Comparison of ENCODE assay signal across 10 mouse cellular contexts in the genomic region with DNA sequence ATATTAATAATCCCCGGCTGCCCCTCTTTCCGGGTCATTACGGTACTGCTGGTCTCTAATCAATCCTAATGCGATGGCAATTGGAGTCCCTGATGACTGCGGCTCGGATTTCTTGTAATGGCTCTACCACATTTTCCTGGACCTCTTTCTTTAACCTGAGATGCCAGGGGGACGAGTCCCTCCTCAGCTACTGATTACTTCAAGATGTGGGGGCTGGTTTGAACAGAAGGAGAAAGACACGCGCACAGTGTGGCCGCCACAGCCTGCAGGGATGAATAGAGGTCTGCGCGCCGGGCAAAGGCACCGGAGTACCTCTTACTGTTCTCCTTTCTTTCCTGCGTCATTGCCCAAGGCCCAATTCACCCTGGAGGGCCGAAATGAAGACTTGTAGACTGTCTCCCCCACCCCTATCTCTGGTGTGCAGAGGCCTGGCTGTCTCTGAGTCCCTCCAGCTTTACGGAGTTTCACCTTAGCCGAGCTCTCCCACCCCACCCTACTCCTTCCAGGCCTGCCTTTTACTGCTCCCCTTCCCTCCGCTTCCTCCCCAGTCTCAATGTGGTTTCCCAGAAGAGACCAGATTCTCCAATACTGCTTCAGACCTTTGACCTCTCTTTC. TPM values are rescaled to one million over a fixed set of nuclear protein-coding genes. Genes with fewer than 3 reads are reported as not detected.
DNase-seq lines count a peak whose midpoint lies in the region; ATAC-seq and TF ChIP-seq lines count a peak whose summit lies in the region.
"Had no signal": no experiment of that assay in that cellular context is flagged by ENCODE, and none has a peak within 500 bp of the region (broad histone marks: within the 10 kb centered on the region; RNA-seq: fewer than 3 reads in every experiment).

No protein-coding gene starts in this region.

- peaks cover 96% of the 10 kb centered on the region for H3K27me3 ChIP-seq in intestine, postnatal 0 days (replicated peaks; ENCODE audit: control insufficient read depth, insufficient read depth, low read length)
- H3K27me3 ChIP-seq in intestine, embryonic 16.5 days (replicated peaks; ENCODE audit: control insufficient read depth, insufficient read depth, low read length), result peaks cover 92% of the 10 kb centered on the region
- peaks cover 76% of the 10 kb centered on the region for H3K27me3 ChIP-seq in embryonic facial prominence, embryonic 15.5 days
- H3K27me3 ChIP-seq in neural tube, embryonic 12.5 days (replicated peaks), result peaks cover 90% of the 10 kb centered on the region

- no peaks in the 10 kb centered on the region for H3K9me3 ChIP-seq in intestine, postnatal 0 days (ENCODE audit: control insufficient read depth)
- no peaks in the 10 kb centered on the region for H3K9me3 ChIP-seq in intestine, embryonic 16.5 days (ENCODE audit: control insufficient read depth, low read length)
- no peaks in the 10 kb centered on the region for H3K9me3 ChIP-seq in embryonic facial prominence, embryonic 15.5 days (replicated peaks)
- H3K9me3 ChIP-seq in neural tube, embryonic 12.5 days, result no peaks in the 10 kb centered on the region
- H3K9me3 ChIP-seq: forebrain, embryonic 13.5 days had no signal

- TF ChIP-seq CTCF in intestine, postnatal 0 days (IDR thresholded peaks at IDR 0.05; ENCODE audit: low read depth), result no peak

- H3K9ac ChIP-seq in intestine, postnatal 0 days (ENCODE audit: low read depth, low read length), result no peak overlapping the region
- no peak overlapping the region for H3K9ac ChIP-seq in intestine, embryonic 16.5 days (ENCODE audit: low read depth, low read length)
- H3K9ac ChIP-seq in embryonic facial prominence, embryonic 15.5 days, result no peak overlapping the region
- H3K9ac ChIP-seq in neural tube, embryonic 12.5 days, result no peak overlapping the region
- H3K9ac ChIP-seq: forebrain, embryonic 13.5 days; liver, embryonic 14.5 days had no signal

- H3K27ac ChIP-seq in intestine, postnatal 0 days (ENCODE audit: low read depth, low read length), result no peak overlapping the region
- H3K27ac ChIP-seq in intestine, embryonic 16.5 days (ENCODE audit: low read length), result no peak overlapping the region
- H3K27ac ChIP-seq in brown adipose tissue, adult 24 weeks (replicated peaks; ENCODE audit: low read depth, low read length), result peak overlapping the region; percentile 73
- H3K27ac ChIP-seq in embryonic facial prominence, embryonic 15.5 days (replicated peaks), result peak overlapping the region; percentile 85
- H3K27ac ChIP-seq in neural tube, embryonic 12.5 days, result no peak overlapping the region
- H3K27ac ChIP-seq: forebrain, embryonic 13.5 days; liver, embryonic 14.5 days had no signal

- 0 out of 2 replicates have a peak, but pooled peaks cover 3% of the 10 kb centered on the region for H3K4me1 ChIP-seq in intestine, postnatal 0 days (replicated peaks; ENCODE audit: control insufficient read depth, insufficient read depth, low read length)
- H3K4me1 ChIP-seq in intestine, embryonic 16.5 days (ENCODE audit: control insufficient read depth, insufficient read depth, low read length), result peaks cover 14% of the 10 kb centered on the region
- no peaks in the 10 kb centered on the region; the same call in 1 of the 2 replicates for H3K4me1 ChIP-seq in brown adipose tissue, adult 24 weeks (ENCODE audit: control insufficient read depth, insufficient read depth, insufficient read length, low read length)
- peaks cover 51% of the 10 kb centered on the region for H3K4me1 ChIP-seq in embryonic facial prominence, embryonic 15.5 days
- H3K4me1 ChIP-seq in neural tube, embryonic 12.5 days, result peaks cover 10% of the 10 kb centered on the region; the same call in 1 of the 2 replicates

- no peak overlapping the region for H3K4me2 ChIP-seq in intestine, postnatal 0 days (replicated peaks; ENCODE audit: low read depth)
- H3K4me2 ChIP-seq in intestine, embryonic 16.5 days (ENCODE audit: low read depth, low read length), result no peak overlapping the region
- H3K4me2 ChIP-seq in embryonic facial prominence, embryonic 15.5 days (replicated peaks), result peak overlapping the region; percentile 86
- peak overlapping the region; percentile 70 for H3K4me2 ChIP-seq in neural tube, embryonic 12.5 days (replicated peaks)
- H3K4me2 ChIP-seq: forebrain, embryonic 13.5 days had no signal

- no peak for DNase-seq in thymus, postnatal 25 days
- DNase-seq in cerebellum, adult 11-12 months, result no peak

- no peaks in the 10 kb centered on the region for H3K36me3 ChIP-seq in intestine, postnatal 0 days (ENCODE audit: control insufficient read depth, insufficient read depth)
- H3K36me3 ChIP-seq in intestine, embryonic 16.5 days (ENCODE audit: control insufficient read depth, insufficient read depth, low read length), result no peaks in the 10 kb centered on the region
- no peaks in the 10 kb centered on the region for H3K36me3 ChIP-seq in embryonic facial prominence, embryonic 15.5 days
- H3K36me3 ChIP-seq in neural tube, embryonic 12.5 days, result no peaks in the 10 kb centered on the region

- no peak for ATAC-seq in intestine, postnatal 0 days
- no peak for ATAC-seq in intestine, embryonic 16.5 days
- no peak for ATAC-seq in embryonic facial prominence, embryonic 15.5 days (ENCODE audit: insufficient number of reproducible peaks, low FRiP score, low TSS enrichment, low read depth)
- no peak for ATAC-seq in neural tube, embryonic 12.5 days (ENCODE audit: low FRiP score, low read depth)
- ATAC-seq: forebrain, embryonic 13.5 days had no signal

- WGBS in intestine, postnatal 0 days, result 3% methylated on average over 19 of the region's 19 CpGs
- WGBS in intestine, embryonic 16.5 days, result 4% methylated on average over 19 of the region's 19 CpGs
- WGBS in embryonic facial prominence, embryonic 15.5 days, result 8% methylated on average over 19 of the region's 19 CpGs
- 1% methylated on average over 19 of the region's 19 CpGs for WGBS in neural tube, embryonic 12.5 days

- peak overlapping the region; percentile 58; the same call in 1 of the 2 replicates for H3K4me3 ChIP-seq in intestine, postnatal 0 days (ENCODE audit: low read depth, low read length)
- no peak overlapping the region for H3K4me3 ChIP-seq in intestine, embryonic 16.5 days (ENCODE audit: low read length)
- peak overlapping the region; percentile 77 for H3K4me3 ChIP-seq in brown adipose tissue, adult 24 weeks (ENCODE audit: insufficient read depth, low read depth, low read length)
- peak overlapping the region; percentile 59 for H3K4me3 ChIP-seq in embryonic facial prominence, embryonic 15.5 days (replicated peaks)
- H3K4me3 ChIP-seq in neural tube, embryonic 12.5 days, result no peak overlapping the region
- H3K4me3 ChIP-seq: forebrain, embryonic 13.5 days had no signal

RNA-seq across cellular contexts. Expression of gene Six1, which starts 1.5 kb away (rescaled TPM):
- polyA plus RNA-seq in intestine, postnatal 0 days (2015; fragmentation: Nextera tagmentation; extraction: Ambion mirVana), result not detected in 2 replicates
- polyA plus RNA-seq in intestine, embryonic 16.5 days (2015; fragmentation: Nextera tagmentation; extraction: Ambion mirVana), result not detected in 2 replicates
- polyA plus RNA-seq in brown adipose tissue, adult 24 weeks (2012; ENCODE audit: insufficient read depth, insufficient read length, missing spikeins), result 14.0 and 20.7 TPM in 2 replicates
- polyA plus RNA-seq in embryonic facial prominence, embryonic 15.5 days (2015; fragmentation: Nextera tagmentation; extraction: Ambion mirVana), result 40.0 and 48.3 TPM in 2 replicates
- 30.5 and 36.7 TPM in 2 replicates for polyA plus RNA-seq in neural tube, embryonic 12.5 days (2016; fragmentation: Nextera tagmentation; extraction: Ambion mirVana)
- polyA plus RNA-seq: small intestine, adult 2 months had no signal

Comparison
In these comparisons a context has a peak if more than half of its experiments do, and no peak if none do; other contexts are left out.
1. H3K4me3 ChIP-seq: peak in intestine, postnatal 0 days (single experiment), brown adipose tissue, adult 24 weeks (single experiment) and embryonic facial prominence, embryonic 15.5 days (single experiment); none in intestine, embryonic 16.5 days (single experiment) and neural tube, embryonic 12.5 days (single experiment).
2. H3K27ac ChIP-seq: peak in brown adipose tissue, adult 24 weeks (single experiment) and embryonic facial prominence, embryonic 15.5 days (single experiment); none in intestine, postnatal 0 days (single experiment), intestine, embryonic 16.5 days (single experiment) and neural tube, embryonic 12.5 days (single experiment).
3. H3K4me2 ChIP-seq: peak in embryonic facial prominence, embryonic 15.5 days (single experiment) and neural tube, embryonic 12.5 days (single experiment); none in intestine, postnatal 0 days (single experiment) and intestine, embryonic 16.5 days (single experiment).
4. RNA of gene Six1, which starts 1.5 kb away (polyA plus RNA-seq): 40.0 to 48.3 TPM in embryonic facial prominence, embryonic 15.5 days, 30.5 to 36.7 TPM in neural tube, embryonic 12.5 days and 14.0 to 20.7 TPM in brown adipose tissue, adult 24 weeks; not detected in intestine, postnatal 0 days and not detected in intestine, embryonic 16.5 days; every median in the first group is over 10 times any median in the second.